8 mouse cellular contexts compared by ENCODE assay signal in genomic region chr12:103242591-103243025, GRCm38 (mm10). TPM values are rescaled to one million over a fixed set of nuclear protein-coding genes. Genes with fewer than 3 reads are reported as not detected.
DNase-seq lines count a peak whose midpoint lies in the region; ATAC-seq lines count a peak whose summit lies in the region.

No protein-coding gene starts in this region.

- peaks cover 3% of the 10 kb centered on the region for H3K27me3 ChIP-seq in embryonic facial prominence, embryonic 11.5 days (ENCODE audit: control insufficient read depth, insufficient read depth, low read length)
- H3K27me3 ChIP-seq in kidney, embryonic 14.5 days (ENCODE audit: control insufficient read depth, insufficient read depth, low read length) = peaks cover 12% of the 10 kb centered on the region
- H3K27me3 ChIP-seq in limb, embryonic 13.5 days = peaks cover 60% of the 10 kb centered on the region
- peaks cover 5% of the 10 kb centered on the region; the same call in 1 of the 2 replicates for H3K27me3 ChIP-seq in midbrain, embryonic 16.5 days (ENCODE audit: control insufficient read depth, insufficient read depth, low read depth, low read length)

- H3K4me1 ChIP-seq in embryonic facial prominence, embryonic 11.5 days (ENCODE audit: control insufficient read depth, insufficient read depth, low read length) = no peaks in the 10 kb centered on the region
- peaks cover 7% of the 10 kb centered on the region; the same call in 1 of the 2 replicates for H3K4me1 ChIP-seq in kidney, embryonic 14.5 days (ENCODE audit: control insufficient read depth, insufficient read depth, low read length)
- H3K4me1 ChIP-seq in limb, embryonic 13.5 days = peaks cover 15% of the 10 kb centered on the region
- peaks cover 13% of the 10 kb centered on the region for H3K4me1 ChIP-seq in midbrain, embryonic 16.5 days (ENCODE audit: control insufficient read depth, insufficient read depth, low read length)

- peak overlapping the region; percentile 95 for H3K4me2 ChIP-seq in embryonic facial prominence, embryonic 11.5 days (ENCODE audit: low read depth, low read length)
- peak overlapping the region; percentile 91 for H3K4me2 ChIP-seq in kidney, embryonic 14.5 days (replicated peaks; ENCODE audit: low read depth, low read length)
- H3K4me2 ChIP-seq in limb, embryonic 13.5 days (replicated peaks) = peak overlapping the region; percentile 91
- H3K4me2 ChIP-seq in midbrain, embryonic 16.5 days (ENCODE audit: low read length) = peak overlapping the region; percentile 88

- H3K4me3 ChIP-seq in embryonic facial prominence, embryonic 11.5 days (ENCODE audit: low read depth, low read length) = peak overlapping the region; percentile 67
- H3K4me3 ChIP-seq in kidney, embryonic 14.5 days (ENCODE audit: low read length) = peak overlapping the region; percentile 70
- H3K4me3 ChIP-seq in limb, embryonic 13.5 days = peak overlapping the region; percentile 78
- H3K4me3 ChIP-seq in midbrain, embryonic 16.5 days (ENCODE audit: low read depth, low read length) = peak overlapping the region; percentile 76

- peak overlapping the region; percentile 59 for H3K27ac ChIP-seq in embryonic facial prominence, embryonic 11.5 days (replicated peaks; ENCODE audit: low read depth, low read length)
- H3K27ac ChIP-seq in kidney, embryonic 14.5 days (ENCODE audit: low read depth, low read length) = peak overlapping the region; percentile 77
- H3K27ac ChIP-seq in limb, embryonic 13.5 days = peak overlapping the region; percentile 72; the same call in 1 of the 2 replicates
- peak overlapping the region; percentile 72 for H3K27ac ChIP-seq in midbrain, embryonic 16.5 days (ENCODE audit: low read length)

- peak; percentile 60 for ATAC-seq in embryonic facial prominence, embryonic 11.5 days (replicated peaks; ENCODE audit: insufficient number of reproducible peaks, low FRiP score, low TSS enrichment, low read depth)
- ATAC-seq in kidney, embryonic 14.5 days (ENCODE audit: low FRiP score, low TSS enrichment) = peak; percentile 76
- peak; percentile 79 for ATAC-seq in limb, embryonic 13.5 days (ENCODE audit: low FRiP score, low read depth)
- peak; percentile 72 for ATAC-seq in midbrain, embryonic 16.5 days

- under 1% methylated on average over 34 of the region's 34 CpGs for WGBS in embryonic facial prominence, embryonic 11.5 days
- under 1% methylated on average over 34 of the region's 34 CpGs for WGBS in kidney, embryonic 14.5 days
- WGBS in limb, embryonic 13.5 days = 0% methylated on average over 26 of the region's 34 CpGs
- 0% methylated on average over 31 of the region's 34 CpGs for WGBS in midbrain, embryonic 16.5 days

- H3K9me3 ChIP-seq in embryonic facial prominence, embryonic 11.5 days (replicated peaks; ENCODE audit: control insufficient read depth, low read length) = no peaks in the 10 kb centered on the region
- H3K9me3 ChIP-seq in kidney, embryonic 14.5 days (ENCODE audit: control insufficient read depth, low read length) = no peaks in the 10 kb centered on the region
- no peaks in the 10 kb centered on the region for H3K9me3 ChIP-seq in limb, embryonic 13.5 days
- no peaks in the 10 kb centered on the region for H3K9me3 ChIP-seq in midbrain, embryonic 16.5 days (replicated peaks; ENCODE audit: control insufficient read depth, low read length, poor library complexity, severe bottlenecking)

- H3K9ac ChIP-seq in embryonic facial prominence, embryonic 11.5 days (replicated peaks; ENCODE audit: low read length) = peak overlapping the region; percentile 84
- peak overlapping the region; percentile 73 for H3K9ac ChIP-seq in kidney, embryonic 14.5 days (ENCODE audit: low read depth, low read length)
- H3K9ac ChIP-seq in limb, embryonic 13.5 days = peak overlapping the region; percentile 80
- peak overlapping the region; percentile 76 for H3K9ac ChIP-seq in midbrain, embryonic 16.5 days (ENCODE audit: low read depth, low read length)

- DNase-seq in adrenal gland, postnatal 25 days = peak; percentile 74
- DNase-seq in embryonic facial prominence, embryonic 11.5 days (ENCODE audit: low spot score) = peak; percentile 75
- DNase-seq in heart, adult 8-10 months (ENCODE audit: low spot score) = peak; percentile 24
- DNase-seq in urinary bladder, adult 2 months (ENCODE audit: low spot score) = peak; percentile 46
- DNase-seq in spleen, adult 12 weeks (ENCODE audit: low spot score) = no peak

- no peaks in the 10 kb centered on the region for H3K36me3 ChIP-seq in embryonic facial prominence, embryonic 11.5 days (replicated peaks; ENCODE audit: control insufficient read depth, insufficient read depth, low read depth, low read length)
- no peaks in the 10 kb centered on the region for H3K36me3 ChIP-seq in kidney, embryonic 14.5 days (ENCODE audit: control insufficient read depth, insufficient read depth, low read length)
- H3K36me3 ChIP-seq in limb, embryonic 13.5 days = no peaks in the 10 kb centered on the region
- H3K36me3 ChIP-seq in midbrain, embryonic 16.5 days (ENCODE audit: control insufficient read depth, insufficient read depth, low read length) = no peaks in the 10 kb centered on the region

RNA-seq across cellular contexts. Expression of gene Prima1, which starts 0.7 kb away (rescaled TPM):
- total RNA-seq in adrenal gland, postnatal 25 days (2021) = 1.4 and 1.8 TPM in 2 replicates
- polyA plus RNA-seq in embryonic facial prominence, embryonic 11.5 days (2014; fragmentation: Nextera tagmentation; extraction: Ambion mirVana) = 0.32 and 0.50 TPM in 2 replicates
- total RNA-seq in heart, adult 8-10 months (2022) = under 1 TPM in 2 of 4 experiments, not detected in 2; 0.41 to 0.84 TPM
- 0.21 and 0.49 TPM in 2 replicates for polyA plus RNA-seq in kidney, embryonic 14.5 days (2014; fragmentation: Nextera tagmentation; extraction: Ambion mirVana)
- polyA plus RNA-seq in limb, embryonic 13.5 days (2015; fragmentation: Nextera tagmentation; extraction: Ambion mirVana) = 0.53 TPM in 1 of 2 replicates, not detected in the other
- 0.48 and 0.55 TPM in 2 replicates for polyA plus RNA-seq in midbrain, embryonic 16.5 days (2015; fragmentation: Nextera tagmentation; extraction: Ambion mirVana)
- polyA plus RNA-seq in urinary bladder, adult 2 months (2012; rRNA removed) = 7.5 and 8.4 TPM in 2 replicates
